22 mouse cellular contexts compared by ENCODE assay signal in the genomic region with DNA sequence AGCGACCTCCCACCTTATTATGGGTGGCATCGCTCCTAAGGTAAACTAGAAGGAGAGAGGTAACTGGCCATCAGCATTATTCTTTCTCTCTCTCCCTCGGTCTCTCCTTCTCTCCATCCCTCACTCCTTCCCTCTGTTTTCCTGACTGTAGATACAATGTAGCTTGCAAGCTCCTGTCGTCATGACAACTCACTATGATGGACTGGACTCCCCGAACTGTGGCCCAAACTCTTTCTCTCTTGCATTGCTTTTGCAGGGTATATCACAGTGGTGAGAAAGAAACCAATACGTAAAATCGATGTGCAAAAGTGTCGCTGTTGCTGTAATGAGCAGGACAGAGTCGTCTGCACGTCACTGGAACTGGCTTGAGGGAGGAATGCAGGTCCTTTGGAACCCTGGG.
DNase-seq lines count a peak whose midpoint lies in the region; ATAC-seq and TF ChIP-seq lines count a peak whose summit lies in the region.
"Had no signal": no experiment of that assay in that cellular context is flagged by ENCODE, and none has a peak within 500 bp of the region (broad histone marks: within the 10 kb centered on the region; RNA-seq: fewer than 3 reads in every experiment).

No protein-coding gene starts in this region.

- H3K27me3 ChIP-seq in forebrain, postnatal 0 days (ENCODE audit: insufficient read depth, low read length): no peaks in the 10 kb centered on the region
- H3K27me3 ChIP-seq in forebrain, embryonic 10.5 days (ENCODE audit: poor library complexity, severe bottlenecking): no peaks in the 10 kb centered on the region
- no peaks in the 10 kb centered on the region for H3K27me3 ChIP-seq in midbrain, embryonic 15.5 days (replicated peaks)
- H3K27me3 ChIP-seq in midbrain, embryonic 14.5 days (ENCODE audit: control insufficient read depth, insufficient read depth, low read length): no peaks in the 10 kb centered on the region
- no peaks in the 10 kb centered on the region for H3K27me3 ChIP-seq in midbrain, postnatal 0 days (ENCODE audit: insufficient read depth, low read length)
- H3K27me3 ChIP-seq in midbrain, embryonic 10.5 days (ENCODE audit: low read depth, poor library complexity, severe bottlenecking): no peaks in the 10 kb centered on the region
- H3K27me3 ChIP-seq: embryonic facial prominence, embryonic 13.5 days; embryonic facial prominence, embryonic 15.5 days; forebrain, embryonic 13.5 days; forebrain, embryonic 15.5 days had no signal

- no peak overlapping the region for H3K4me3 ChIP-seq in forebrain, postnatal 0 days (ENCODE audit: low read depth, low read length)
- no peak overlapping the region for H3K4me3 ChIP-seq in forebrain, embryonic 10.5 days
- H3K4me3 ChIP-seq in midbrain, embryonic 15.5 days: no peak overlapping the region
- no peak overlapping the region for H3K4me3 ChIP-seq in midbrain, embryonic 14.5 days (replicated peaks; ENCODE audit: low read depth, low read length)
- no peak overlapping the region for H3K4me3 ChIP-seq in midbrain, postnatal 0 days (ENCODE audit: low read depth, low read length)
- H3K4me3 ChIP-seq in midbrain, embryonic 10.5 days: no peak overlapping the region
- H3K4me3 ChIP-seq: embryonic facial prominence, embryonic 13.5 days; embryonic facial prominence, embryonic 15.5 days; erythroblast, embryonic 14.5 days; forebrain, embryonic 13.5 days; forebrain, embryonic 15.5 days had no signal

- 78% methylated on average over 10 of the region's 10 CpGs for WGBS in forebrain, postnatal 0 days
- WGBS in forebrain, embryonic 10.5 days: 91% methylated on average over 10 of the region's 10 CpGs
- WGBS in midbrain, embryonic 15.5 days: 84% methylated on average over 10 of the region's 10 CpGs
- WGBS in midbrain, embryonic 14.5 days: 83% methylated on average over 10 of the region's 10 CpGs
- WGBS in midbrain, postnatal 0 days: 74% methylated on average over 10 of the region's 10 CpGs
- WGBS in midbrain, embryonic 10.5 days: 89% methylated on average over 10 of the region's 10 CpGs

- no peaks in the 10 kb centered on the region for H3K4me1 ChIP-seq in forebrain, postnatal 0 days (ENCODE audit: insufficient read depth)
- no peaks in the 10 kb centered on the region for H3K4me1 ChIP-seq in forebrain, embryonic 10.5 days
- no peaks in the 10 kb centered on the region for H3K4me1 ChIP-seq in midbrain, embryonic 15.5 days
- H3K4me1 ChIP-seq in midbrain, embryonic 14.5 days (ENCODE audit: control insufficient read depth, insufficient read depth, low read length): no peaks in the 10 kb centered on the region
- no peaks in the 10 kb centered on the region for H3K4me1 ChIP-seq in midbrain, postnatal 0 days (ENCODE audit: insufficient read depth, low read length)
- no peaks in the 10 kb centered on the region for H3K4me1 ChIP-seq in midbrain, embryonic 10.5 days
- H3K4me1 ChIP-seq: embryonic facial prominence, embryonic 13.5 days; embryonic facial prominence, embryonic 15.5 days; forebrain, embryonic 13.5 days had no signal

- DNase-seq in forebrain, postnatal 0 days: no peak
- DNase-seq in forebrain, embryonic 10.5 days (ENCODE audit: extremely low spot score, low spot score): no peak
- no peak for DNase-seq in midbrain, embryonic 14.5 days
- DNase-seq in midbrain, postnatal 0 days (ENCODE audit: low spot score): no peak
- no peak for DNase-seq in midbrain, embryonic 10.5 days (ENCODE audit: low spot score)
- DNase-seq: adrenal gland, adult 2 months; adrenal gland, postnatal 10 days; adrenal gland, postnatal 25 days; B cell, adult 2 months; cerebellum, adult 11 months; cerebellum, adult 18-20 months; cerebellum, adult 8-10 months; cerebellum, adult 9-11 months; cerebellum, postnatal 14 days; cerebellum, postnatal 36 days; embryo, embryonic 11 days had no signal

- H3K36me3 ChIP-seq in forebrain, postnatal 0 days (ENCODE audit: insufficient read depth): no peaks in the 10 kb centered on the region
- H3K36me3 ChIP-seq in forebrain, embryonic 10.5 days (replicated peaks): no peaks in the 10 kb centered on the region
- no peaks in the 10 kb centered on the region for H3K36me3 ChIP-seq in midbrain, embryonic 15.5 days (replicated peaks)
- H3K36me3 ChIP-seq in midbrain, embryonic 14.5 days (ENCODE audit: control insufficient read depth, insufficient read depth, low read length): no peaks in the 10 kb centered on the region
- H3K36me3 ChIP-seq in midbrain, postnatal 0 days (ENCODE audit: insufficient read depth, low read length): no peaks in the 10 kb centered on the region
- H3K36me3 ChIP-seq in midbrain, embryonic 10.5 days: no peaks in the 10 kb centered on the region
- H3K36me3 ChIP-seq: embryonic facial prominence, embryonic 13.5 days; embryonic facial prominence, embryonic 15.5 days; forebrain, embryonic 15.5 days had no signal

- no peaks in the 10 kb centered on the region for H3K9me3 ChIP-seq in forebrain, postnatal 0 days (ENCODE audit: low read length)
- H3K9me3 ChIP-seq in forebrain, embryonic 10.5 days: no peaks in the 10 kb centered on the region
- H3K9me3 ChIP-seq in midbrain, embryonic 15.5 days: no peaks in the 10 kb centered on the region
- H3K9me3 ChIP-seq in midbrain, embryonic 14.5 days (ENCODE audit: control insufficient read depth, low read length): no peaks in the 10 kb centered on the region
- no peaks in the 10 kb centered on the region for H3K9me3 ChIP-seq in midbrain, postnatal 0 days (ENCODE audit: low read length)
- H3K9me3 ChIP-seq in midbrain, embryonic 10.5 days (replicated peaks): no peaks in the 10 kb centered on the region
- H3K9me3 ChIP-seq: embryonic facial prominence, embryonic 15.5 days; forebrain, embryonic 13.5 days; forebrain, embryonic 15.5 days had no signal

- ATAC-seq in forebrain, postnatal 0 days: 0 out of 2 replicates have a peak, but pooled peaks have one; percentile 46
- ATAC-seq in midbrain, embryonic 15.5 days (replicated peaks): 0 out of 2 replicates have a peak, but pooled peaks have one; percentile 54
- no peak for ATAC-seq in midbrain, embryonic 14.5 days (ENCODE audit: low FRiP score, low TSS enrichment)
- peak; percentile 27; the same call in 1 of the 2 replicates for ATAC-seq in midbrain, postnatal 0 days (ENCODE audit: low FRiP score)
- ATAC-seq: forebrain, embryonic 13.5 days; forebrain, embryonic 15.5 days had no signal

- no peak overlapping the region for H3K27ac ChIP-seq in forebrain, postnatal 0 days (ENCODE audit: low read depth, low read length)
- H3K27ac ChIP-seq in forebrain, embryonic 10.5 days: no peak overlapping the region
- H3K27ac ChIP-seq in midbrain, embryonic 15.5 days: no peak overlapping the region
- no peak overlapping the region for H3K27ac ChIP-seq in midbrain, embryonic 14.5 days (replicated peaks; ENCODE audit: low read depth, low read length)
- H3K27ac ChIP-seq in midbrain, postnatal 0 days (ENCODE audit: low read depth, low read length): no peak overlapping the region
- H3K27ac ChIP-seq in midbrain, embryonic 10.5 days (replicated peaks): no peak overlapping the region
- H3K27ac ChIP-seq: embryonic facial prominence, embryonic 13.5 days; embryonic facial prominence, embryonic 15.5 days; forebrain, embryonic 13.5 days; forebrain, embryonic 15.5 days had no signal

- TF ChIP-seq CTCF in forebrain, postnatal 0 days (IDR thresholded peaks at IDR 0.05; ENCODE audit: low read depth): no peak
- TF ChIP-seq CTCF in midbrain, postnatal 0 days (IDR thresholded peaks at IDR 0.05): no peak

- no peak overlapping the region for H3K9ac ChIP-seq in forebrain, postnatal 0 days
- no peak overlapping the region for H3K9ac ChIP-seq in midbrain, embryonic 15.5 days
- H3K9ac ChIP-seq in midbrain, embryonic 14.5 days (replicated peaks; ENCODE audit: low read length): no peak overlapping the region
- H3K9ac ChIP-seq in midbrain, postnatal 0 days (replicated peaks; ENCODE audit: low read length, poor library complexity, severe bottlenecking): no peak overlapping the region
- H3K9ac ChIP-seq: embryonic facial prominence, embryonic 13.5 days; embryonic facial prominence, embryonic 15.5 days; forebrain, embryonic 13.5 days; forebrain, embryonic 15.5 days had no signal

- H3K4me2 ChIP-seq in forebrain, postnatal 0 days (ENCODE audit: low read depth): no peak overlapping the region
- H3K4me2 ChIP-seq in midbrain, embryonic 15.5 days: no peak overlapping the region
- no peak overlapping the region for H3K4me2 ChIP-seq in midbrain, embryonic 14.5 days (ENCODE audit: low read length)
- H3K4me2 ChIP-seq in midbrain, postnatal 0 days (ENCODE audit: low read depth, low read length, poor library complexity, severe bottlenecking): no peak overlapping the region
- H3K4me2 ChIP-seq: embryonic facial prominence, embryonic 13.5 days; embryonic facial prominence, embryonic 15.5 days; forebrain, embryonic 13.5 days; forebrain, embryonic 15.5 days had no signal
